Mouse (Mus musculus): Measurements from ENCODE around the gene Cdk5r2. TPM values are rescaled to one million over a fixed set of nuclear protein-coding genes. Genes with fewer than 3 reads are reported as not detected.

Gene Cdk5r2
- polyA plus RNA-seq, 1 experiment, result not detected

DNA sequence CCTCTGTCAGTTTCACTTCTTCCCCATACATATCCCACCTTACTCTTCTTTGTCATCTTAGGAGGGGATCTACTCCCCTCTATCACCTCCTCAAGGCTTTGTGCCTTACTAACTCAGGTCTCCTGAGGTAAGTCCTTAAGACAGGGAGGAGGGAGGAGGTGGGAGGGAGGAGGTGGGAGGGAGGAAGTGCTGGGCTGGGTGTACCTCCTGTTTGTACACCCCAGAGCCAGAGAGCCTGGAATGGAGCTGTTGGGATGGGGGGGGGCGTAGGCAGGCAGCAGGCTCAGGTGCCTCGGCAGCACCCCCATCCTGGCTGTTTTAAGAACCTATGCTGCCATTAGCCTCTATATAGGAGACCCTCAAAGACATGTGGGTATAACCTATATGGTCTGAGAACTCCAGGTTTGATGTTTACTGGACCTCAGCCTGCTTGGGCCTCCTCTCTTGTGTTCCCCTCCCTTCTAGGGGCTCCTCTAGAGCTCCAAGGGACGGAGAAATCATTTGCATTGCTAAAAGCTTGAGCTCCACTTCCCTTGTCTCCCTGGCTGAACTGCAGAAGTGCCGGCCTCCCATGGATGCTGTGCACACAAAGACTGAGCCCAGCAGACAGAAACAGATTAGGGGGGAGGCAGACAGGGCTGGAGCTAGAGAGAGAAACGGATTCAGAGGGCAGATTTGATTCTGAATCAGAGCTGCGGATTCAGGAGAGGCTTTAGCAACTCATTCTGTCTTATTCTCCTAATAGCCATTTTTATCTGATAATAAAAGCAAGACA, 3.5 kb upstream of the Cdk5r2 start:
- H3K27me3 ChIP-seq (ENCODE audit: control insufficient read depth, insufficient read depth, low read length), result peaks cover 18% of the 10 kb centered on the region
- WGBS, result 17% methylated on average over 6 of the region's 6 CpGs
- H3K4me3 ChIP-seq (ENCODE audit: extremely low read depth, insufficient read depth, insufficient read length), result no peak overlapping the region
- TF ChIP-seq CTCF (IDR thresholded peaks at IDR 0.05; ENCODE audit: extremely low read depth, insufficient read depth, insufficient read length, insufficient replicate concordance), result no peak
- H3K36me3 ChIP-seq (ENCODE audit: control insufficient read depth, insufficient read depth, low read length), result no peaks in the 10 kb centered on the region
- DNase-seq (ENCODE audit: low read depth in 1 of 2, low spot score in 2 of 2), result no peak
- H3K27ac ChIP-seq (ENCODE audit: insufficient read depth, low read length), result no peak overlapping the region
- peaks cover 16% of the 10 kb centered on the region for H3K4me1 ChIP-seq (ENCODE audit: control insufficient read depth, insufficient read depth, insufficient read length)

- Histone ChIP-seq H3K36me3 (ENCODE audit: control insufficient read depth, insufficient read depth, low read length) (no peaks in the 10 kb centered on the region), H3K27ac (ENCODE audit: insufficient read depth, low read length) (no peak overlapping the region), H3K4me1 (ENCODE audit: control insufficient read depth, insufficient read depth, insufficient read length) (peaks cover 16% of the 10 kb centered on the region), H3K4me3 (ENCODE audit: extremely low read depth, insufficient read depth, insufficient read length) (peak overlapping the region; percentile 41; the same call in 1 of the 2 replicates), H3K27me3 (ENCODE audit: control insufficient read depth, insufficient read depth, low read length) (peaks cover 37% of the 10 kb centered on the region)
- TF ChIP-seq POLR2A (IDR thresholded peaks at IDR 0.05; ENCODE audit: low read depth, low read length) (no peak), CTCF (IDR thresholded peaks at IDR 0.05; ENCODE audit: extremely low read depth, insufficient read depth, insufficient read length, insufficient replicate concordance) (no peak)
- WGBS, result 3% methylated on average over 46 of the region's 48 CpGs
- DNase-seq (ENCODE audit: low read depth in 1 of 2, low spot score in 2 of 2), result no peak
These were observed 422 bp downstream of the Cdk5r2 start for GRCm38 (mm10) chr1:74855156-74855555.

DNA sequence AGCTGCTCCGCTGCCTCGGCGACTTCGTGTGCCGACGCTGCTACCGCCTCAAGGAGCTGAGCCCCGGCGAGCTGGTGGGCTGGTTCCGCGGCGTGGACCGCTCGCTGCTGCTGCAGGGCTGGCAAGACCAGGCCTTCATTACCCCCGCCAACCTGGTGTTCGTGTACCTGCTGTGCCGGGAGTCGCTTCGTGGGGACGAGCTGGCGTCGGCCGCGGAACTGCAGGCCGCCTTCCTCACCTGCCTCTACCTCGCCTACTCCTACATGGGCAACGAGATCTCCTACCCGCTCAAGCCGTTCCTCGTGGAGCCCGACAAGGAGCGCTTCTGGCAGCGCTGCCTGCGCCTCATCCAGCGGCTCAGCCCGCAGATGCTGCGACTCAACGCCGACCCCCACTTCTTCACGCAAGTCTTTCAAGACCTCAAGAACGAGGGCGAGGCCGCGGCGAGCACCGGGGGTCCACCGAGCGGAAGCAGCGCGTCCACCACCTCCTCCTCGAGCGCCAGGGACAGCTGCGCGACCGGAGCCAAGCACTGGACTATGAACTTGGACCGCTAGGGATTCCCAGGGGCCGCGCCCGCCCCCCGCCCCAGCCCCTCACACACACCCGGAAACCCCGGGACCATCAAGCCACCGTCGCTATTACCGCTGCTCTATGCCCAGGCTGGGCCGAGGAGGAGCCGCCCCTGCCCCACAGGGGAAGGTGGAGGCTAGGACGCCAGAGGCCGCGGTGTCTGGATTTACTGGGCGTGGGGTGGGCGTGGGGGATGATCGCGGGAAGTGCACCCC, 1.1 kb downstream of the Cdk5r2 start:
- no peak for DNase-seq (ENCODE audit: low read depth in 1 of 2, low spot score in 2 of 2)
- Histone ChIP-seq H3K27me3 (ENCODE audit: control insufficient read depth, insufficient read depth, low read length) (peaks cover 37% of the 10 kb centered on the region), H3K36me3 (ENCODE audit: control insufficient read depth, insufficient read depth, low read length) (no peaks in the 10 kb centered on the region), H3K27ac (ENCODE audit: insufficient read depth, low read length) (no peak overlapping the region), H3K4me1 (ENCODE audit: control insufficient read depth, insufficient read depth, insufficient read length) (peaks cover 16% of the 10 kb centered on the region), H3K4me3 (ENCODE audit: extremely low read depth, insufficient read depth, insufficient read length) (no peak overlapping the region; the same call in 1 of the 2 replicates)
- no peak for TF ChIP-seq CTCF (IDR thresholded peaks at IDR 0.05; ENCODE audit: extremely low read depth, insufficient read depth, insufficient read length, insufficient replicate concordance)
- TF ChIP-seq POLR2A (IDR thresholded peaks at IDR 0.05; ENCODE audit: low read depth, low read length), result no peak
- 6% methylated on average over 69 of the region's 74 CpGs for WGBS

DNA sequence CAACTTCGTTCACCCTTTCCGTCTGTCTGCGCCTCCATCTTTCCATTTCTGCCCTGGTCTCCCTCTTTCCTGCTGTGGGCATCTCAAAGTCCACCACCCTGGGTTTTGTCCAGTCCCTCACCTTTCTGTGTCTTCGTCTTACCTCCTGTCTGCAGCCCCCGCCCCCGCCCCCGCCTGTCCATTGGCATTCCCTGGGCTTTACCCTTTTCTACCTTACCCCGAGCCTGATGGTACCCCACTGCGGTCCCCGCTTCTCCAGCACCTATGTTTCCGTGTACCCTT, 1.6 kb downstream of the Cdk5r2 start:
- no peak overlapping the region for H3K4me3 ChIP-seq (ENCODE audit: extremely low read depth, insufficient read depth, insufficient read length)
- no peak for TF ChIP-seq POLR2A (IDR thresholded peaks at IDR 0.05; ENCODE audit: low read depth, low read length)
- TF ChIP-seq CTCF (IDR thresholded peaks at IDR 0.05; ENCODE audit: extremely low read depth, insufficient read depth, insufficient read length, insufficient replicate concordance), result no peak
- no peaks in the 10 kb centered on the region for H3K36me3 ChIP-seq (ENCODE audit: control insufficient read depth, insufficient read depth, low read length)
- H3K27ac ChIP-seq (ENCODE audit: insufficient read depth, low read length), result no peak overlapping the region
- 6% methylated on average over 11 of the region's 11 CpGs for WGBS
- peaks cover 37% of the 10 kb centered on the region for H3K27me3 ChIP-seq (ENCODE audit: control insufficient read depth, insufficient read depth, low read length)
- H3K4me1 ChIP-seq (ENCODE audit: control insufficient read depth, insufficient read depth, insufficient read length), result peaks cover 16% of the 10 kb centered on the region
- DNase-seq (ENCODE audit: low read depth in 1 of 2, low spot score in 2 of 2), result no peak

DNA sequence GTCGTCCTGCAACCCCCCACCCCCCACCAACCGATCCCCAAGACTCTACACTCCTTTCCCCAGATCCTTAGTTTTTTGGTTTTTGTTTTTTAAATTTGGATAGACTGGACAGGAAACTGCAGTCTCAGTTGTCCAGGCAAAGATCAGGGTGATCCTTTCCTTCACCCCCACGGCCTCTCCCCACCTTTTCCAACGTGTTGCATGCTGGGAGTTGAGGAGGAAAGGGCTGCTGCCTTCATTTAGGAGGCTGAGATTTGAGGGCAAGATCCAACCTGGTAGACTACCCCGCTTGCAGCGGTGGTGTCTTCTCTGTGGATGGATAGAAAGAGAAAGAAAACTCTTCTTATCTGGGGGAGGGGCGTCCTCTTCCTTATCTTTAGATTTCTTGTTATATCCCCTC, 2.1 kb downstream of the Cdk5r2 start:
- Histone ChIP-seq H3K4me3 (ENCODE audit: extremely low read depth, insufficient read depth, insufficient read length) (no peak overlapping the region), H3K4me1 (ENCODE audit: control insufficient read depth, insufficient read depth, insufficient read length) (peaks cover 16% of the 10 kb centered on the region), H3K36me3 (ENCODE audit: control insufficient read depth, insufficient read depth, low read length) (no peaks in the 10 kb centered on the region), H3K27ac (ENCODE audit: insufficient read depth, low read length) (no peak overlapping the region), H3K27me3 (ENCODE audit: control insufficient read depth, insufficient read depth, low read length) (peaks cover 37% of the 10 kb centered on the region)
- WGBS, result 5% methylated on average over 7 of the region's 7 CpGs
- no peak for TF ChIP-seq POLR2A (IDR thresholded peaks at IDR 0.05; ENCODE audit: low read depth, low read length)
- TF ChIP-seq CTCF (IDR thresholded peaks at IDR 0.05; ENCODE audit: extremely low read depth, insufficient read depth, insufficient read length, insufficient replicate concordance), result no peak
- DNase-seq (ENCODE audit: low read depth in 1 of 2, low spot score in 2 of 2), result no peak

GRCm38 (mm10) chr1:74857201-74857600, 2.5 kb downstream of the Cdk5r2 start:
- no peak overlapping the region for H3K27ac ChIP-seq (ENCODE audit: insufficient read depth, low read length)

GRCm38 (mm10) chr1:74857677-74858076, 2.9 kb downstream of the Cdk5r2 start:
- DNase-seq (ENCODE audit: low read depth in 1 of 2, low spot score in 2 of 2), result no peak
- peaks cover 16% of the 10 kb centered on the region for H3K4me1 ChIP-seq (ENCODE audit: control insufficient read depth, insufficient read depth, insufficient read length)
- no peak for TF ChIP-seq POLR2A (IDR thresholded peaks at IDR 0.05; ENCODE audit: low read depth, low read length)
- TF ChIP-seq CTCF (IDR thresholded peaks at IDR 0.05; ENCODE audit: extremely low read depth, insufficient read depth, insufficient read length, insufficient replicate concordance), result no peak
- WGBS, result 11% methylated on average over 4 of the region's 4 CpGs
- H3K27me3 ChIP-seq (ENCODE audit: control insufficient read depth, insufficient read depth, low read length), result peaks cover 37% of the 10 kb centered on the region
- H3K27ac ChIP-seq (ENCODE audit: insufficient read depth, low read length), result no peak overlapping the region
- no peak overlapping the region for H3K4me3 ChIP-seq (ENCODE audit: extremely low read depth, insufficient read depth, insufficient read length)
- H3K36me3 ChIP-seq (ENCODE audit: control insufficient read depth, insufficient read depth, low read length), result no peaks in the 10 kb centered on the region

More at GRCm38 (mm10) chr1:74857201-74857600, 2.5 kb downstream of the Cdk5r2 start:
- WGBS, result 13% methylated on average over 20 of the region's 20 CpGs
- TF ChIP-seq POLR2A (IDR thresholded peaks at IDR 0.05; ENCODE audit: low read depth, low read length) (no peak), CTCF (IDR thresholded peaks at IDR 0.05; ENCODE audit: extremely low read depth, insufficient read depth, insufficient read length, insufficient replicate concordance) (no peak)
- Histone ChIP-seq H3K4me1 (ENCODE audit: control insufficient read depth, insufficient read depth, insufficient read length) (peaks cover 16% of the 10 kb centered on the region), H3K27me3 (ENCODE audit: control insufficient read depth, insufficient read depth, low read length) (peaks cover 37% of the 10 kb centered on the region), H3K36me3 (ENCODE audit: control insufficient read depth, insufficient read depth, low read length) (no peaks in the 10 kb centered on the region), H3K4me3 (ENCODE audit: extremely low read depth, insufficient read depth, insufficient read length) (no peak overlapping the region)
- DNase-seq (ENCODE audit: low read depth in 1 of 2, low spot score in 2 of 2), result no peak
